17 mouse cellular contexts compared by ENCODE assay signal in the genomic region with DNA sequence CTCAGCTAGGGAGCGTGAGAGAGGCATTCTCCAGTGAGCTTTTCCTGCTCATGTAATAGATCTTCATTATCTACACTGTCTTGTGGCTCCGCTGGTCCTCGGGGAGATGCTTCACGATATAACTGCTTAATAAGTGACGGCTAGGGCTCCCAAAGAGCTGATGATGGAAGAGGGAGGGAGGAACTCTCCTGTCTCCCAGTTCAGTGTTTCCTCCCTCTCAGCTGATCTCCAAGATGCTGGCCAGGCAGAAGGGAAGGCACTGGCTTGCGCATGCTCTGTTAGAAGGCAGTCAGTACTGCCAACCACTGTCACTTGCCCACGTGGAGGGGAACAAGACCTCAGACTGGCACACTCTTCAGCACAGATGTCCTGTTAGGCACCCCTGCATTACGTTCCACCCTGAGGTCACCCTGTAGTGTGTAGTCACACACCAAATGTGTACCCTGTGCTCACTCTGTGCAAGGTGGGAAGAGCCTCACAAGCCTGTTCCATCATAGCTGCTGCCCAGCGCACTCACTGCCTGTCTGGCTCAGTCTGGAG.
DNase-seq lines count a peak whose midpoint lies in the region; ATAC-seq lines count a peak whose summit lies in the region.
"Had no signal": no experiment of that assay in that cellular context is flagged by ENCODE, and none has a peak within 500 bp of the region (broad histone marks: within the 10 kb centered on the region; RNA-seq: fewer than 3 reads in every experiment).

No protein-coding gene starts in this region.

- DNase-seq in embryonic facial prominence, embryonic 14.5 days (ENCODE audit: low spot score) = no peak
- no peak for DNase-seq in embryonic facial prominence, embryonic 10.5 days (ENCODE audit: low spot score)
- no peak for DNase-seq in midbrain, embryonic 10.5 days (ENCODE audit: low spot score)
- DNase-seq in midbrain, embryonic 14.5 days = no peak
- DNase-seq in hindbrain, embryonic 14.5 days (ENCODE audit: low spot score) = no peak
- DNase-seq in frontal cortex, postnatal 25 days (ENCODE audit: low spot score in 2 of 2) = no peak
- no peak for DNase-seq in heart, postnatal 36 days
- DNase-seq: adrenal gland, postnatal 36 days; gastrocnemius, postnatal 25 days; kidney, adult 9 months; lung, postnatal 14 days; right cerebral cortex, postnatal 4 days had no signal

- no peak overlapping the region for H3K27ac ChIP-seq in embryonic facial prominence, embryonic 14.5 days (replicated peaks; ENCODE audit: low read depth, low read length)
- H3K27ac ChIP-seq in embryonic facial prominence, embryonic 10.5 days (replicated peaks) = no peak overlapping the region
- H3K27ac ChIP-seq in midbrain, embryonic 10.5 days (replicated peaks) = 0 out of 2 replicates have a peak overlapping the region, but pooled peaks have one; percentile 10
- no peak overlapping the region for H3K27ac ChIP-seq in midbrain, embryonic 14.5 days (replicated peaks; ENCODE audit: low read depth, low read length)
- 0 out of 2 replicates have a peak overlapping the region, but pooled peaks have one; percentile 52 for H3K27ac ChIP-seq in hindbrain, embryonic 14.5 days
- H3K27ac ChIP-seq in neural tube, embryonic 13.5 days (replicated peaks) = peak overlapping the region; percentile 38; the same call in 1 of the 2 replicates
- H3K27ac ChIP-seq: embryonic facial prominence, embryonic 13.5 days; liver, embryonic 14.5 days had no signal

- H3K4me2 ChIP-seq in embryonic facial prominence, embryonic 14.5 days (ENCODE audit: low read depth, low read length) = no peak overlapping the region
- H3K4me2 ChIP-seq in midbrain, embryonic 14.5 days (ENCODE audit: low read length) = no peak overlapping the region
- H3K4me2 ChIP-seq in hindbrain, embryonic 14.5 days (replicated peaks) = no peak overlapping the region; the same call in 1 of the 2 replicates
- peak overlapping the region; percentile 5; the same call in 1 of the 2 replicates for H3K4me2 ChIP-seq in neural tube, embryonic 13.5 days
- H3K4me2 ChIP-seq: embryonic facial prominence, embryonic 13.5 days; heart, embryonic 12.5 days had no signal

- H3K27me3 ChIP-seq in embryonic facial prominence, embryonic 14.5 days (replicated peaks; ENCODE audit: control insufficient read depth, insufficient read depth, low read length) = no peaks in the 10 kb centered on the region
- H3K27me3 ChIP-seq in embryonic facial prominence, embryonic 10.5 days (replicated peaks; ENCODE audit: low read depth, poor library complexity, severe bottlenecking) = peaks cover 13% of the 10 kb centered on the region
- peaks cover 69% of the 10 kb centered on the region for H3K27me3 ChIP-seq in midbrain, embryonic 10.5 days (ENCODE audit: low read depth, poor library complexity, severe bottlenecking)
- peaks cover 14% of the 10 kb centered on the region; the same call in 1 of the 2 replicates for H3K27me3 ChIP-seq in midbrain, embryonic 14.5 days (ENCODE audit: control insufficient read depth, insufficient read depth, low read length)
- peaks cover 8% of the 10 kb centered on the region for H3K27me3 ChIP-seq in hindbrain, embryonic 14.5 days (ENCODE audit: control insufficient read depth, insufficient read depth, low read length)
- peaks cover 27% of the 10 kb centered on the region for H3K27me3 ChIP-seq in neural tube, embryonic 13.5 days
- H3K27me3 ChIP-seq: embryonic facial prominence, embryonic 13.5 days; heart, embryonic 12.5 days had no signal

- peaks cover 8% of the 10 kb centered on the region; the same call in 1 of the 2 replicates for H3K9me3 ChIP-seq in embryonic facial prominence, embryonic 14.5 days (ENCODE audit: control insufficient read depth, low read length)
- H3K9me3 ChIP-seq in embryonic facial prominence, embryonic 10.5 days = peaks cover 10% of the 10 kb centered on the region; the same call in 1 of the 2 replicates
- H3K9me3 ChIP-seq in midbrain, embryonic 10.5 days (replicated peaks) = peaks cover 10% of the 10 kb centered on the region; the same call in 1 of the 2 replicates
- peaks cover 4% of the 10 kb centered on the region for H3K9me3 ChIP-seq in midbrain, embryonic 14.5 days (ENCODE audit: control insufficient read depth, low read length)
- peaks cover 10% of the 10 kb centered on the region; the same call in 1 of the 2 replicates for H3K9me3 ChIP-seq in hindbrain, embryonic 14.5 days (ENCODE audit: control insufficient read depth, low read length)
- H3K9me3 ChIP-seq in neural tube, embryonic 13.5 days = peaks cover 10% of the 10 kb centered on the region
- H3K9me3 ChIP-seq: embryonic facial prominence, embryonic 13.5 days had no signal

- peaks cover 10% of the 10 kb centered on the region; the same call in 1 of the 2 replicates for H3K4me1 ChIP-seq in embryonic facial prominence, embryonic 14.5 days (ENCODE audit: control insufficient read depth, insufficient read depth, low read length)
- peaks cover 17% of the 10 kb centered on the region for H3K4me1 ChIP-seq in embryonic facial prominence, embryonic 10.5 days
- peaks cover 19% of the 10 kb centered on the region for H3K4me1 ChIP-seq in midbrain, embryonic 10.5 days
- peaks cover 7% of the 10 kb centered on the region; the same call in 1 of the 2 replicates for H3K4me1 ChIP-seq in midbrain, embryonic 14.5 days (ENCODE audit: control insufficient read depth, insufficient read depth, low read length)
- H3K4me1 ChIP-seq in hindbrain, embryonic 14.5 days (replicated peaks; ENCODE audit: control insufficient read depth, insufficient read depth, low read length) = peaks cover 18% of the 10 kb centered on the region
- peaks cover 27% of the 10 kb centered on the region for H3K4me1 ChIP-seq in neural tube, embryonic 13.5 days (replicated peaks)

- WGBS in embryonic facial prominence, embryonic 14.5 days = 77% methylated on average over 9 of the region's 9 CpGs
- 83% methylated on average over 9 of the region's 9 CpGs for WGBS in embryonic facial prominence, embryonic 10.5 days
- 88% methylated on average over 9 of the region's 9 CpGs for WGBS in midbrain, embryonic 10.5 days
- 69% methylated on average over 9 of the region's 9 CpGs for WGBS in midbrain, embryonic 14.5 days
- WGBS in hindbrain, embryonic 14.5 days = 51% methylated on average over 9 of the region's 9 CpGs
- 43% methylated on average over 9 of the region's 9 CpGs for WGBS in neural tube, embryonic 13.5 days

- no peak overlapping the region for H3K4me3 ChIP-seq in embryonic facial prominence, embryonic 14.5 days (ENCODE audit: low read depth, low read length)
- no peak overlapping the region for H3K4me3 ChIP-seq in embryonic facial prominence, embryonic 10.5 days
- H3K4me3 ChIP-seq in midbrain, embryonic 10.5 days = no peak overlapping the region
- no peak overlapping the region for H3K4me3 ChIP-seq in midbrain, embryonic 14.5 days (replicated peaks; ENCODE audit: low read depth, low read length)
- no peak overlapping the region for H3K4me3 ChIP-seq in hindbrain, embryonic 14.5 days (replicated peaks; ENCODE audit: low read length)
- H3K4me3 ChIP-seq in neural tube, embryonic 13.5 days = no peak overlapping the region
- H3K4me3 ChIP-seq: embryonic facial prominence, embryonic 13.5 days; heart, embryonic 12.5 days had no signal

- no peaks in the 10 kb centered on the region for H3K36me3 ChIP-seq in embryonic facial prominence, embryonic 14.5 days (ENCODE audit: control insufficient read depth, insufficient read depth, low read length)
- no peaks in the 10 kb centered on the region for H3K36me3 ChIP-seq in embryonic facial prominence, embryonic 10.5 days (replicated peaks)
- no peaks in the 10 kb centered on the region for H3K36me3 ChIP-seq in midbrain, embryonic 10.5 days
- H3K36me3 ChIP-seq in midbrain, embryonic 14.5 days (ENCODE audit: control insufficient read depth, insufficient read depth, low read length) = no peaks in the 10 kb centered on the region
- no peaks in the 10 kb centered on the region for H3K36me3 ChIP-seq in hindbrain, embryonic 14.5 days (replicated peaks; ENCODE audit: control insufficient read depth, insufficient read depth)
- H3K36me3 ChIP-seq in neural tube, embryonic 13.5 days = no peaks in the 10 kb centered on the region
- H3K36me3 ChIP-seq: embryonic facial prominence, embryonic 13.5 days; heart, embryonic 12.5 days had no signal

- intact Hi-C loops in heart, postnatal 36 days (cut with DNase I) = no loop called here

- no peak overlapping the region for H3K9ac ChIP-seq in embryonic facial prominence, embryonic 14.5 days (ENCODE audit: low read depth, low read length)
- no peak overlapping the region for H3K9ac ChIP-seq in midbrain, embryonic 14.5 days (replicated peaks; ENCODE audit: low read length)
- H3K9ac ChIP-seq in hindbrain, embryonic 14.5 days = no peak overlapping the region
- no peak overlapping the region for H3K9ac ChIP-seq in neural tube, embryonic 13.5 days
- H3K9ac ChIP-seq: embryonic facial prominence, embryonic 13.5 days; heart, embryonic 12.5 days; liver, embryonic 14.5 days had no signal

- ATAC-seq in embryonic facial prominence, embryonic 14.5 days (ENCODE audit: low read depth) = peak; percentile 35; the same call in 1 of the 2 replicates
- ATAC-seq in midbrain, embryonic 14.5 days (ENCODE audit: low FRiP score, low TSS enrichment) = no peak
- ATAC-seq in hindbrain, embryonic 14.5 days (ENCODE audit: low FRiP score) = peak; percentile 80
- ATAC-seq in neural tube, embryonic 13.5 days (ENCODE audit: low read depth) = peak; percentile 64
- ATAC-seq: activated CD4-positive, CD25-positive, alpha-beta regulatory T cell, adult 4 months had no signal

Comparison
In these comparisons a context has a peak if more than half of its experiments do, and no peak if none do; other contexts are left out.
1. H3K27ac ChIP-seq: peak in midbrain, embryonic 10.5 days (single experiment), hindbrain, embryonic 14.5 days (single experiment) and neural tube, embryonic 13.5 days (single experiment); none in embryonic facial prominence, embryonic 14.5 days (single experiment), embryonic facial prominence, embryonic 10.5 days (single experiment) and midbrain, embryonic 14.5 days (single experiment).